Mouse (Mus musculus): ENCODE measurements around the gene Bax. TPM values are rescaled to one million over a fixed set of nuclear protein-coding genes. Genes with fewer than 3 reads are reported as not detected.

Bax gene
- total and polyA plus RNA-seq, 3 experiments: 21.9 to 47.2 (median 25.9) TPM

- peak overlapping the region; percentile 36 for H3K9ac ChIP-seq (ENCODE audit: low read depth, low read length)
- H3K4me3 ChIP-seq: peak overlapping the region; percentile 45
- TF ChIP-seq CTCF (IDR thresholded peaks at IDR 0.05) (no peak), EP300 (IDR thresholded peaks at IDR 0.05; ENCODE audit: insufficient read depth, low read depth, low read length) (no peak), POLR2A (IDR thresholded peaks at IDR 0.05; ENCODE audit: insufficient read depth, low read depth, low read length) (no peak)
- no peaks in the 10 kb centered on the region for H3K4me1 ChIP-seq (ENCODE audit: control insufficient read depth, insufficient read depth, low read length)
- H3K27ac ChIP-seq: no peak overlapping the region
- no peaks in the 10 kb centered on the region for H3K79me2 ChIP-seq (replicated peaks; ENCODE audit: control insufficient read depth, insufficient read depth, low read length)
- 2% methylated on average over 27 of the region's 27 CpGs for WGBS
- no peak for DNase-seq
- peaks cover 6% of the 10 kb centered on the region for H3K27me3 ChIP-seq (ENCODE audit: control insufficient read depth, insufficient read depth, low read length)
- no peaks in the 10 kb centered on the region for H3K36me3 ChIP-seq (ENCODE audit: control insufficient read depth, insufficient read depth, low read length)
- intact Hi-C loops (cut with DNase I): no loop called here
Observed at GRCm38 (mm10) chr7:45413864-45414739, 52.6 kb downstream of the Bax start.

GRCm38 (mm10) chr7:45413113-45413863 is 53.4 kb downstream of the Bax start, which contains the start of gene Ntf5:
Gene Ntf5 (plus strand): TSS chr7:45413695.
- Histone ChIP-seq H3K4me3 (peak within 1 kb of the TSS; percentile 45), H3K27me3 (ENCODE audit: control insufficient read depth, insufficient read depth, low read length) (peaks cover 6% of the 10 kb centered on the region), H3K36me3 (ENCODE audit: control insufficient read depth, insufficient read depth, low read length) (no peaks in the 10 kb centered on the region), H3K27ac (no peak within 1 kb of the TSS), H3K4me1 (ENCODE audit: control insufficient read depth, insufficient read depth, low read length) (no peaks in the 10 kb centered on the region), H3K9ac (ENCODE audit: low read depth, low read length) (peak within 1 kb of the TSS; percentile 36), H3K79me2 (replicated peaks; ENCODE audit: control insufficient read depth, insufficient read depth, low read length) (no peaks in the 10 kb centered on the region)
- peak; percentile 33 to 51 for DNase-seq
- intact Hi-C loops (cut with DNase I): no loop called here
- WGBS: 3% methylated on average over 37 of the region's 45 CpGs
- TF ChIP-seq EP300 (IDR thresholded peaks at IDR 0.05; ENCODE audit: insufficient read depth, low read depth, low read length) (no peak), CTCF (IDR thresholded peaks at IDR 0.05) (no peak), POLR2A (IDR thresholded peaks at IDR 0.05; ENCODE audit: insufficient read depth, low read depth, low read length) (no peak)

GRCm38 (mm10) chr7:45412421-45412820 is 54.3 kb downstream of the Bax start:
- DNase-seq: no peak
- H3K36me3 ChIP-seq (ENCODE audit: control insufficient read depth, insufficient read depth, low read length): no peaks in the 10 kb centered on the region
- no peaks in the 10 kb centered on the region for H3K79me2 ChIP-seq (replicated peaks; ENCODE audit: control insufficient read depth, insufficient read depth, low read length)
- no peak overlapping the region for H3K4me3 ChIP-seq
- no peaks in the 10 kb centered on the region for H3K4me1 ChIP-seq (ENCODE audit: control insufficient read depth, insufficient read depth, low read length)
- WGBS: 35% methylated on average over 2 of the region's 2 CpGs
- intact Hi-C loops (cut with DNase I): no loop called here
- no peak overlapping the region for H3K9ac ChIP-seq (ENCODE audit: low read depth, low read length)
- TF ChIP-seq CTCF (IDR thresholded peaks at IDR 0.05): no peak
- no peak for TF ChIP-seq POLR2A (IDR thresholded peaks at IDR 0.05; ENCODE audit: insufficient read depth, low read depth, low read length)
- TF ChIP-seq EP300 (IDR thresholded peaks at IDR 0.05; ENCODE audit: insufficient read depth, low read depth, low read length): no peak
- H3K27ac ChIP-seq: no peak overlapping the region
- peaks cover 6% of the 10 kb centered on the region for H3K27me3 ChIP-seq (ENCODE audit: control insufficient read depth, insufficient read depth, low read length)

Small RNAs within 50 kb of the gene (microRNA-seq; reads per million reads assigned to microRNA genes)
- gene Gm22133: 0 reads per million in 2 experiments

Other genes starting within 250 kb of the Bax start
Only the 30 nearest of the 33 such genes appear.
- gene Cd37, start 227.8 kb downstream of the Bax start, total RNA-seq (2021): 1 to 10 TPM; 3.1 to 4.3 TPM
- gene Cd37, start 227.8 kb downstream of the Bax start, polyA plus RNA-seq (2012; rRNA removed): 10.0 and 21.2 TPM in 2 replicates
- not detected for gene Slc6a16, start 225.8 kb downstream of the Bax start, total RNA-seq (2021)
- 0.15 TPM in 1 of 2 replicates, not detected in the other for gene Slc6a16, start 225.8 kb downstream of the Bax start, polyA plus RNA-seq (2012; rRNA removed)
- gene Slc6a21, start 189.4 kb downstream of the Bax start, total RNA-seq (2021): not detected
- gene Slc6a21, start 189.4 kb downstream of the Bax start, polyA plus RNA-seq (2012; rRNA removed): 0.38 and 0.55 TPM in 2 replicates
- 10 to 100 TPM; 21.0 to 21.4 TPM for gene Trpm4, start 133.1 kb downstream of the Bax start, total RNA-seq (2021)
- gene Trpm4, start 133.1 kb downstream of the Bax start, polyA plus RNA-seq (2012; rRNA removed): 38.7 and 40.9 TPM in 2 replicates
- 1,000 to 10,000 TPM in 1 of 2 experiments, 100 to 1,000 TPM in 1; 863 to 1,007 TPM for gene Hrc, start 131.6 kb downstream of the Bax start, total RNA-seq (2021)
- gene Hrc, start 131.6 kb downstream of the Bax start, polyA plus RNA-seq (2012; rRNA removed): 383 and 578 TPM in 2 replicates
- gene Ppfia3, start 99.9 kb downstream of the Bax start, total RNA-seq (2021): under 1 TPM; 0.11 to 0.26 TPM
- 0.09 and 0.14 TPM in 2 replicates for gene Ppfia3, start 99.9 kb downstream of the Bax start, polyA plus RNA-seq (2012; rRNA removed)
- 1 to 10 TPM; 1.0 to 1.6 TPM for gene Lin7b, start 96.3 kb downstream of the Bax start, total RNA-seq (2021)
- gene Lin7b, start 96.3 kb downstream of the Bax start, polyA plus RNA-seq (2012; rRNA removed): 2.3 and 3.4 TPM in 2 replicates
- gene Snrnp70, start 71.2 kb downstream of the Bax start, total RNA-seq (2021): 10 to 100 TPM; 85.0 to 99.5 TPM
- gene Snrnp70, start 71.2 kb downstream of the Bax start, polyA plus RNA-seq (2012; rRNA removed): 117 and 151 TPM in 2 replicates
- gene Kcna7, start 61.2 kb downstream of the Bax start, total RNA-seq (2021): 1 to 10 TPM; 5.9 to 6.0 TPM
- 6.7 and 7.6 TPM in 2 replicates for gene Kcna7, start 61.2 kb downstream of the Bax start, polyA plus RNA-seq (2012; rRNA removed)
- under 1 TPM; 0.11 to 0.50 TPM for gene Ntf5, start 53.2 kb downstream of the Bax start, total RNA-seq (2021)
- 0.32 and 0.43 TPM in 2 replicates for gene Ntf5, start 53.2 kb downstream of the Bax start, polyA plus RNA-seq (2012; rRNA removed)
- not detected for gene Lhb, start 46.1 kb downstream of the Bax start, total RNA-seq (2021)
- 0.84 TPM in 1 of 2 replicates, not detected in the other for gene Lhb, start 46.1 kb downstream of the Bax start, polyA plus RNA-seq (2012; rRNA removed)
- gene Gys1, start 32.1 kb downstream of the Bax start, total RNA-seq (2021): 100 to 1,000 TPM in 1 of 2 experiments, 10 to 100 TPM in 1; 96.9 to 115 TPM
- gene Gys1, start 32.1 kb downstream of the Bax start, polyA plus RNA-seq (2012; rRNA removed): 111 and 135 TPM in 2 replicates
- gene Ruvbl2, start 28.8 kb downstream of the Bax start, total RNA-seq (2021): 10 to 100 TPM; 26.5 to 26.9 TPM
- 32.7 and 33.5 TPM in 2 replicates for gene Ruvbl2, start 28.8 kb downstream of the Bax start, polyA plus RNA-seq (2012; rRNA removed)
- 100 to 1,000 TPM; 213 to 308 TPM for gene Ftl1, start 7.0 kb downstream of the Bax start, total RNA-seq (2021)
- gene Ftl1, start 7.0 kb downstream of the Bax start, polyA plus RNA-seq (2012; rRNA removed): 505 and 903 TPM in 2 replicates
- not detected for gene Tulp2, start 15.0 kb upstream of the Bax start, total RNA-seq (2021)
- gene Tulp2, start 15.0 kb upstream of the Bax start, polyA plus RNA-seq (2012; rRNA removed): 0.20 and 0.27 TPM in 2 replicates
- 1 to 10 TPM; 4.8 to 8.1 TPM for gene Gm45808, start 19.9 kb upstream of the Bax start, total RNA-seq (2021)
- 1.6 and 2.5 TPM in 2 replicates for gene Gm45808, start 19.9 kb upstream of the Bax start, polyA plus RNA-seq (2012; rRNA removed)
- 1 to 10 TPM; 8.2 to 8.9 TPM for gene Dhdh, start 21.9 kb upstream of the Bax start, total RNA-seq (2021)
- 6.4 and 10.1 TPM in 2 replicates for gene Dhdh, start 21.9 kb upstream of the Bax start, polyA plus RNA-seq (2012; rRNA removed)
- gene Nucb1, start 43.5 kb upstream of the Bax start, total RNA-seq (2021): 100 to 1,000 TPM; 132 to 152 TPM
- 158 and 177 TPM in 2 replicates for gene Nucb1, start 43.5 kb upstream of the Bax start, polyA plus RNA-seq (2012; rRNA removed)
- gene Ppp1r15a, start 59.4 kb upstream of the Bax start, total RNA-seq (2021): 10 to 100 TPM; 27.3 to 29.6 TPM
- gene Ppp1r15a, start 59.4 kb upstream of the Bax start, polyA plus RNA-seq (2012; rRNA removed): 20.9 and 36.0 TPM in 2 replicates
- 1 to 10 TPM; 2.9 to 3.2 TPM for gene Plekha4, start 59.4 kb upstream of the Bax start, total RNA-seq (2021)
- 6.7 and 7.2 TPM in 2 replicates for gene Plekha4, start 59.4 kb upstream of the Bax start, polyA plus RNA-seq (2012; rRNA removed)
- gene Hsd17b14, start 88.0 kb upstream of the Bax start, total RNA-seq (2021): under 1 TPM in 1 of 2 experiments, not detected in 1; 0.76 TPM
- 0.45 and 0.47 TPM in 2 replicates for gene Hsd17b14, start 88.0 kb upstream of the Bax start, polyA plus RNA-seq (2012; rRNA removed)
- gene Bcat2, start 103.3 kb upstream of the Bax start, total RNA-seq (2021): 100 to 1,000 TPM; 219 to 306 TPM
- 142 and 198 TPM in 2 replicates for gene Bcat2, start 103.3 kb upstream of the Bax start, polyA plus RNA-seq (2012; rRNA removed)
- gene Fgf21, start 148.6 kb upstream of the Bax start, total RNA-seq (2021): not detected
- gene Fgf21, start 148.6 kb upstream of the Bax start, polyA plus RNA-seq (2012; rRNA removed): not detected in 2 replicates
- gene Fut1, start 150.4 kb upstream of the Bax start, total RNA-seq (2021): not detected
- gene Fut1, start 150.4 kb upstream of the Bax start, polyA plus RNA-seq (2012; rRNA removed): 0.25 TPM in 1 of 2 replicates, not detected in the other
- under 1 TPM; 0.26 to 0.27 TPM for gene Izumo1, start 154.9 kb upstream of the Bax start, total RNA-seq (2021)
- gene Izumo1, start 154.9 kb upstream of the Bax start, polyA plus RNA-seq (2012; rRNA removed): 0.29 and 0.70 TPM in 2 replicates
- gene Rasip1, start 160.6 kb upstream of the Bax start, total RNA-seq (2021): 10 to 100 TPM; 25.0 to 25.5 TPM
- 30.5 and 30.9 TPM in 2 replicates for gene Rasip1, start 160.6 kb upstream of the Bax start, polyA plus RNA-seq (2012; rRNA removed)
- gene Mamstr, start 173.1 kb upstream of the Bax start, total RNA-seq (2021): 1 to 10 TPM; 3.8 to 4.0 TPM
- gene Mamstr, start 173.1 kb upstream of the Bax start, polyA plus RNA-seq (2012; rRNA removed): 11.3 and 12.0 TPM in 2 replicates
- gene Fut2, start 199.5 kb upstream of the Bax start, total RNA-seq (2021): under 1 TPM; 0.50 to 0.60 TPM
- gene Fut2, start 199.5 kb upstream of the Bax start, polyA plus RNA-seq (2012; rRNA removed): 1.1 and 1.9 TPM in 2 replicates
- gene Ntn5, start 217.1 kb upstream of the Bax start, total RNA-seq (2021): under 1 TPM; 0.18 to 0.26 TPM
- 0.47 TPM in 1 of 2 replicates, not detected in the other for gene Ntn5, start 217.1 kb upstream of the Bax start, polyA plus RNA-seq (2012; rRNA removed)
- under 1 TPM; 0.16 to 0.25 TPM for gene Sec1, start 227.5 kb upstream of the Bax start, total RNA-seq (2021)
- gene Sec1, start 227.5 kb upstream of the Bax start, polyA plus RNA-seq (2012; rRNA removed): 0.16 and 0.41 TPM in 2 replicates

All from heart, adult 2 months (tissue).